Mouse (Mus musculus) limb, embryonic 13.5 days (tissue): ENCODE measurements around the gene Gm9602. TPM values are rescaled to one million over a fixed set of nuclear protein-coding genes. Genes with fewer than 3 reads are reported as not detected.
"Not testable (repeated sequence)": the region's sequence is repeated elsewhere in the genome, so short reads cannot be mapped to it uniquely, and the experiment has no call there.

ENCODE experiments used
- ATAC-seq: fragments of 200-750 bp; cut with Nextera tagmentation; 2 replicates; pipeline ENCODE4 v1.8.0; 2017; ENCODE audit warnings: low read depth, moderate number of reproducible peaks, moderate TSS enrichment; ENCODE audit not compliant: low FRiP score
- H3K27ac ChIP-seq: fragments of 300-500 bp; sonication (generic); 2 replicates; pipeline ENCODE4 v1.5.1; 2015; ENCODE audit warnings: inconsistent platforms, mild to moderate bottlenecking, moderate library complexity
- H3K27me3 ChIP-seq: fragments of 300-500 bp; sonication (generic); 2 replicates; pipeline ENCODE4 v1.6.1; 2015; ENCODE audit warnings: mild to moderate bottlenecking, inconsistent platforms
- H3K36me3 ChIP-seq: fragments of 300-500 bp; sonication (generic); 2 replicates; pipeline ENCODE4 v1.6.1; 2015; ENCODE audit warnings: inconsistent platforms, mild to moderate bottlenecking, moderate library complexity
- H3K4me1 ChIP-seq: fragments of 300-500 bp; sonication (generic); 2 replicates; pipeline ENCODE4 v1.6.1; 2015; ENCODE audit warnings: inconsistent platforms
- H3K4me2 ChIP-seq: fragments of 300-500 bp; sonication (generic); replicated peaks from 2 replicates; pipeline ENCODE4 v1.6.1; 2015; ENCODE audit warnings: inconsistent platforms, mild to moderate bottlenecking, moderate library complexity
- H3K4me3 ChIP-seq: fragments of 300-500 bp; sonication (generic); 2 replicates; pipeline ENCODE4 v1.5.1; 2015; ENCODE audit warnings: moderate library complexity, mild to moderate bottlenecking, inconsistent platforms
- H3K9ac ChIP-seq: fragments of 300-500 bp; sonication (generic); 2 replicates; pipeline ENCODE4 v1.6.1; 2015; ENCODE audit warnings: mild to moderate bottlenecking, inconsistent platforms
- H3K9me3 ChIP-seq: fragments of 300-500 bp; sonication (generic); 2 replicates; pipeline ENCODE4 v1.6.1; 2016; ENCODE audit warnings: inconsistent platforms
- WGBS: fragments of 180-500 bp; shearing (Covaris S2); methylation state at CpG from one replicate; pipeline ENCODE4 v1.1.7; 2015; 5-methylcytosine and 5-hydroxymethylcytosine counted together
- polyA plus RNA-seq: library from polyadenylated mRNA; unstranded; fragments of >200 nt; fragmentation: Nextera tagmentation; extraction: Ambion mirVana; gene quantifications from 2 replicates; pipeline ENCODE4 v1.2.1, GENCODE M21; 2015

Gm9602 gene
- not detected in 2 replicates for polyA plus RNA-seq

GRCm38 (mm10) chr14:4776037-4776436 lies at the start of gene Gm9602:
Gm9602 (plus strand) TSS chr14:4776337.
- 67% methylated on average over 1 of the region's 2 CpGs for WGBS
- not testable (repeated sequence) for H3K4me3 ChIP-seq, H3K9me3 ChIP-seq, H3K27me3 ChIP-seq, H3K4me2 ChIP-seq, H3K36me3 ChIP-seq, H3K27ac ChIP-seq, ATAC-seq, H3K4me1 ChIP-seq, H3K9ac ChIP-seq

GRCm38 (mm10) chr14:4806421-4806820 lies 30.3 kb downstream of the Gm9602 start:
- not testable (repeated sequence) for H3K27ac ChIP-seq, H3K36me3 ChIP-seq, H3K9ac ChIP-seq, H3K27me3 ChIP-seq, H3K9me3 ChIP-seq, H3K4me2 ChIP-seq, H3K4me1 ChIP-seq, ATAC-seq, H3K4me3 ChIP-seq
- WGBS, result 87% methylated on average over 6 of the region's 6 CpGs

- not testable (repeated sequence) for H3K27ac ChIP-seq, H3K36me3 ChIP-seq, H3K9ac ChIP-seq, H3K27me3 ChIP-seq, ATAC-seq, H3K4me3 ChIP-seq, H3K4me1 ChIP-seq, H3K4me2 ChIP-seq, H3K9me3 ChIP-seq
- 88% methylated on average over 4 of the region's 7 CpGs for WGBS
Measured at GRCm38 (mm10) chr14:4821950-4822349, 45.8 kb downstream of the Gm9602 start.

Other genes with a start within 250 kb of the Gm9602 start
- gene Gm3047, start 220.9 kb upstream of the Gm9602 start, polyA plus RNA-seq, result not detected in 2 replicates
- not detected in 2 replicates for gene Gm8159, start 144.0 kb upstream of the Gm9602 start, polyA plus RNA-seq
- not detected in 2 replicates for gene Gm3239, start 112.1 kb upstream of the Gm9602 start, polyA plus RNA-seq
- gene Gm7876, start 67.1 kb upstream of the Gm9602 start, polyA plus RNA-seq, result not detected in 2 replicates
- 0.10 and 0.23 TPM in 2 replicates for gene Gm3252, start 49.6 kb upstream of the Gm9602 start, polyA plus RNA-seq
- gene Gm3269, start 61.8 kb downstream of the Gm9602 start, polyA plus RNA-seq, result not detected in 2 replicates
- gene Gm3264, start 79.2 kb downstream of the Gm9602 start, polyA plus RNA-seq, result 0.34 and 0.57 TPM in 2 replicates
- not detected in 2 replicates for gene Gm3278, start 116.1 kb downstream of the Gm9602 start, polyA plus RNA-seq
- gene Gm8297, start 207.6 kb downstream of the Gm9602 start, polyA plus RNA-seq, result not detected in 2 replicates
- not detected in 2 replicates for gene Gm3298, start 239.6 kb downstream of the Gm9602 start, polyA plus RNA-seq